Mouse (Mus musculus): ENCODE measurements at regions not wholly inside any gene's neighbourhood (a gene's known extent, or its start where the extent isn't known, plus 50 kb on each side); places are given as distances from the start of the nearest gene placed in this dataset.
"Not testable (repeated sequence)": the region's sequence is repeated elsewhere in the genome, so short reads cannot be mapped to it uniquely, and the experiment has no call there.

DNA sequence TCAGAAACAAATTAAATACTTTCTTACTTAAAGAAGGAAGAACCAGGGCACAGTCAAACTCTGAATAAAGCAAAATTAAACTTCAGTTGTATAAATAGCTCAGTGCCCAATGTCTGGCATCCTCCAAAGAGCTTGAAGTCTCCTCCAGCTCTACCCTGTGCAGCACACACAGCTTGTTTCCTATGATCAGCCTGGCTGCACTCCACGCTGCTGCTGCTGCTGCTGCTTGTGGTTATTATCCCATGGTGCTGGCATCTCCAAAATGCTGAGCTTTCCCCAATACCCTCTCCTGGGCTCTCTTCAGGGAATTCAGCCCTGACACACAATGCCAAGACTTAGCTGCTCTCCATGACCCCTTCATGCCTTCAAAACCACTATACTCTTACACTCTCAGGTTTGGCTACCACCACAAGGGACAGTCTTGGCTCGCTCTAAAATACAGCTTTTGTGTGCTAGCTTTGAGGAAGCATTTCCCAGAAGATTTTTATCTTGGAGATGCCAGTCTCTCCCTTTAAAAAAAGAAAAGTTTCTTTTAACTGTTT lies 121.0 kb downstream of the Rab10 start:
- not testable (repeated sequence) for DNase-seq (ENCODE audit: low read depth in 3 of 3, low spot score in 3 of 3)

DNA sequence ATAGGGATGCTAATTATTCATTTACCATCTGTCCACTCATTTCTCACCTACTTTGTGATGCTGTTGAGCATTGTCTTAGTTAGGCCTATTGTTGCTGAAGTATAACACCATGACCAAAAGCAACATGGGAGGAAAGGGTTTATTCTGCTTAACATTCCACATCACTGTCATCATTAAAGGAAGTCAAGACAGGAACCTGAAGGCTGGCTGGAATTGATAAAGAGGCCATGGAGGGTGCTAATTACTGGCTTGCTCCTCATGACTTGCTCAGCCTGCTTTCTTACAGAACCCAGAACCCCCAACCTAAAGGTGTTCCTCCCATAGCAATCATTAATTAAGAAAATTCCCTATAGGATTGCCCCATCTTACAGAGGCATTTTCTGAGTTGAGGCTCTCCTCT lies 121.6 kb downstream of the Rab10 start:
- Histone ChIP-seq H3K36me3 (replicated peaks; ENCODE audit: control insufficient read depth, insufficient read depth, low read depth) (no peaks in the 10 kb centered on the region), H3K4me2 (ENCODE audit: low read depth) (no peak overlapping the region), H3K27me3 (ENCODE audit: control insufficient read depth, insufficient read depth, low read length) (no peaks in the 10 kb centered on the region), H3K4me3 (ENCODE audit: insufficient read depth in 1 of 2, low read depth in 2 of 2, low read length in 2 of 2) (no peak overlapping the region), H3K9ac (replicated peaks) (no peak overlapping the region), H3K9me3 (ENCODE audit: control insufficient read depth, low read length) (no peaks in the 10 kb centered on the region), H3K27ac (no peak overlapping the region), H3K4me1 (replicated peaks; ENCODE audit: control insufficient read depth in 2 of 2, insufficient read depth in 2 of 2, low read length in 1 of 2) (no peaks in the 10 kb centered on the region)
- TF ChIP-seq EP300 (IDR thresholded peaks at IDR 0.05; ENCODE audit: low read depth), result no peak
- TF ChIP-seq CTCF (IDR thresholded peaks at IDR 0.05; ENCODE audit: low read depth), result no peak
- ATAC-seq (ENCODE audit: insufficient read depth), result no peak
- no peak for DNase-seq (ENCODE audit: low read depth in 3 of 3, low spot score in 3 of 3)

More for the DNA sequence above, 121.0 kb downstream of the Rab10 start:
- not testable (repeated sequence) for H3K36me3 ChIP-seq (replicated peaks; ENCODE audit: control insufficient read depth, insufficient read depth, low read depth); H3K9ac ChIP-seq (replicated peaks); H3K9me3 ChIP-seq (ENCODE audit: control insufficient read depth, low read length); H3K27me3 ChIP-seq (ENCODE audit: control insufficient read depth, insufficient read depth, low read length); H3K27ac ChIP-seq; H3K4me3 ChIP-seq (ENCODE audit: insufficient read depth in 1 of 2, low read depth in 2 of 2, low read length in 2 of 2); H3K4me1 ChIP-seq (replicated peaks; ENCODE audit: control insufficient read depth in 2 of 2, insufficient read depth in 2 of 2, low read length in 1 of 2); H3K4me2 ChIP-seq (ENCODE audit: low read depth); ATAC-seq (ENCODE audit: insufficient read depth)
- WGBS (ENCODE audit: insufficient replicate concordance), result 46% methylated on average over 2 of the region's 2 CpGs

DNA sequence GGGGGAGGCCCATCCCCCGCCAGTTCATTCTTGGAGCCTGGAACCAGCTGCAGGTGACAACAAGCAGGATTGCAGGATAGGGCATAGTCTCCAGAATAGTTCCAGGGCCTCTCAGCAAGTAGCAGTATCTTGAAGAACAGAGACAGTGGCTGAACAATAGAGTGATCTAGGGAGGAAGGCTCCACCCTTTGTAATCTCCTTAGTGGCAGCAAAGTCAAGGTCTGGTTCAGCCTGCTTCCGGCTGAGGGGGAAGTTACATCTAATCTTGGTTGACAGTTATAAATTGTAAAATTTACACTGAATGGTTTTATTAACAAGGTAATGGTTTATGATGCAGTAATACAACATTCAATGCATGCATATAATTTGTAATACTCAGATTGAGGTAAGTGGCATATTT lies 136.4 kb downstream of the Rab10 start:
- no peak for ATAC-seq (ENCODE audit: insufficient read depth)
- Histone ChIP-seq H3K9ac (replicated peaks) (no peak overlapping the region), H3K9me3 (ENCODE audit: control insufficient read depth, low read length) (no peaks in the 10 kb centered on the region), H3K4me2 (ENCODE audit: low read depth) (no peak overlapping the region), H3K27ac (no peak overlapping the region), H3K4me1 (replicated peaks; ENCODE audit: control insufficient read depth in 2 of 2, insufficient read depth in 2 of 2, low read length in 1 of 2) (no peaks in the 10 kb centered on the region), H3K4me3 (ENCODE audit: insufficient read depth in 1 of 2, low read depth in 2 of 2, low read length in 2 of 2) (no peak overlapping the region), H3K27me3 (ENCODE audit: control insufficient read depth, insufficient read depth, low read length) (no peaks in the 10 kb centered on the region), H3K36me3 (replicated peaks; ENCODE audit: control insufficient read depth, insufficient read depth, low read depth) (no peaks in the 10 kb centered on the region)
- TF ChIP-seq EP300 (IDR thresholded peaks at IDR 0.05; ENCODE audit: low read depth) (no peak), CTCF (IDR thresholded peaks at IDR 0.05; ENCODE audit: low read depth) (no peak)
- 32% methylated on average over 2 of the region's 2 CpGs for whole genome bisulfite sequencing (ENCODE audit: insufficient replicate concordance)
- DNase-seq (ENCODE audit: low read depth in 3 of 3, low spot score in 3 of 3), result no peak

DNA sequence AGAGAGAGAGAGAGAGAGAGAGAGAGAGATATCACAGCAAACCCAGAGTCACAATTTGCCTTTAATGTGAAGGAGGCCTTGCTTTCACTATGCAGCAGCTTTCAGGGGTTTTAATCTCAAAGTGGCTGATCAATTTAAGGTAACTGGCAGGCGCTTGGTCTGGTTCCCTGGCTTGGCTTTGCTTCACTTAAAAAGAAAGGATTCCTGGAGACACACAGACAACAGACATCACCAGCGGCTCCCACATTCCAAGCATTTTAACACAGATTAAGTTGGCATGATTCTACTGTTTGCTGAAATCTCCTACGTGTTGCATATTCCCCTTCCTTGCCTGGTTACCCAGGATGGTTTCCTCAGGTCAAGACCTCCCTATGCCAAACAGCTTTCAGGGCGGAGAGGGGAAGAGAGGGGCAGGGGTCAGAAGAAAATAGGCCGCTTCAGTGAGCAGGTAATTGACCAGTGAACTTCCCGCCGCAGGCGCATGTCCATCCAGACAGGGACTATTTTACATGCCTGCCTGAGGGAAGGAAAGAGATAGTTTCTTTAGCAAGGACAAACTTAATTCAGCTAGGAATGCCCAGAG lies 140.0 kb downstream of the Rab10 start:
- not testable (repeated sequence) for DNase-seq (ENCODE audit: low read depth in 3 of 3, low spot score in 3 of 3); H3K27ac ChIP-seq; H3K4me2 ChIP-seq (ENCODE audit: low read depth); H3K4me1 ChIP-seq (replicated peaks; ENCODE audit: control insufficient read depth in 2 of 2, insufficient read depth in 2 of 2, low read length in 1 of 2); H3K9ac ChIP-seq (replicated peaks); ATAC-seq (ENCODE audit: insufficient read depth); H3K9me3 ChIP-seq (ENCODE audit: control insufficient read depth, low read length); H3K27me3 ChIP-seq (ENCODE audit: control insufficient read depth, insufficient read depth, low read length); H3K4me3 ChIP-seq (ENCODE audit: insufficient read depth in 1 of 2, low read depth in 2 of 2, low read length in 2 of 2); H3K36me3 ChIP-seq (replicated peaks; ENCODE audit: control insufficient read depth, insufficient read depth, low read depth)
- 56% methylated on average over 8 of the region's 8 CpGs for WGBS (ENCODE audit: insufficient replicate concordance)

DNA sequence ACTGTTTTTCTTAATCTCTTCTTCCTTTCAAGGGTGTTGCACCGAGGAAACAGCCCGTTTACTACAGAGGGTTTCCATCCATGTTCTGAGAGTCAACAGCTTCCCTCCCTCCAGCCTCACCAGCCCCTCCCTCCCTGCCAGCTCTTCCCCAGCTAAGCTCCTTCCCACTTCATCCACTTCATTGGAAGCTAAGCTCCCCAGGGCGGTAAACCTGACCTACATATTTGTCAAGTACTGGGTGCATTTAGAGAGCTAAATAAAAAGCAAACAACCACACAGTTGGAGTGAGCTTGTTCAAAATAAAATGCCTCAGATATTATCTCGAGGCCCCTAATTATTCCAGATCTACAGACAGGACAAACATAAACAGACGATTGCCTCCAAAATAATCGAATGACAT lies 148.1 kb downstream of the Rab10 start:
- H3K36me3 ChIP-seq (replicated peaks; ENCODE audit: control insufficient read depth, insufficient read depth, low read depth); H3K27ac ChIP-seq; DNase-seq (ENCODE audit: low read depth in 3 of 3, low spot score in 3 of 3); H3K9ac ChIP-seq (replicated peaks); H3K9me3 ChIP-seq (ENCODE audit: control insufficient read depth, low read length); H3K27me3 ChIP-seq (ENCODE audit: control insufficient read depth, insufficient read depth, low read length); H3K4me1 ChIP-seq (replicated peaks; ENCODE audit: control insufficient read depth in 2 of 2, insufficient read depth in 2 of 2, low read length in 1 of 2); H3K4me3 ChIP-seq (ENCODE audit: insufficient read depth in 1 of 2, low read depth in 2 of 2, low read length in 2 of 2); ATAC-seq (ENCODE audit: insufficient read depth); H3K4me2 ChIP-seq (ENCODE audit: low read depth): not testable (repeated sequence)
- 54% methylated on average over 6 of the region's 6 CpGs for WGBS (ENCODE audit: insufficient replicate concordance)

DNA sequence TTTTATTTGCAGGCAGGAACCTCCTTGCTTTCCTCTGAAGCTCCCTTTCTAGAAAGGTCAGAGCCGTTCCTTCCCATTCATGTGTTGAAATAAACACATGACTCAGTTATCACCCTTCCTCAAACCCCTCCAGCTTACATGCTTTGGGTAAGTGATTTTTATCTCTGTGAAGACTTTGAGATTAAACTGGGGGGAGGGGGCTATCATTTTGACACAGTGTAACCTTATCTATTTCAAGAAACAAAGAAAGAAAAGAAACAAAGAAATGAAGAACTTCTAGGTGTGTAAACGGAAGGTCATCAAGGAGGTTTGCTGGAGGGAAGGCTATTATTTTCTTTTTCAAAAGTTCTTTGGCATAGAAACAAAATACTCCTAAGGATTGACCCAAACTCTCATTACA lies 151.0 kb downstream of the Rab10 start:
- H3K27me3 ChIP-seq (ENCODE audit: control insufficient read depth, insufficient read depth, low read length); H3K4me2 ChIP-seq (ENCODE audit: low read depth); ATAC-seq (ENCODE audit: insufficient read depth); H3K36me3 ChIP-seq (replicated peaks; ENCODE audit: control insufficient read depth, insufficient read depth, low read depth); H3K27ac ChIP-seq; H3K4me1 ChIP-seq (replicated peaks; ENCODE audit: control insufficient read depth in 2 of 2, insufficient read depth in 2 of 2, low read length in 1 of 2); DNase-seq (ENCODE audit: low read depth in 3 of 3, low spot score in 3 of 3); H3K9me3 ChIP-seq (ENCODE audit: control insufficient read depth, low read length); H3K9ac ChIP-seq (replicated peaks); H3K4me3 ChIP-seq (ENCODE audit: insufficient read depth in 1 of 2, low read depth in 2 of 2, low read length in 2 of 2): not testable (repeated sequence)
- WGBS (ENCODE audit: insufficient replicate concordance), result 31% methylated on average over 2 of the region's 2 CpGs

DNA sequence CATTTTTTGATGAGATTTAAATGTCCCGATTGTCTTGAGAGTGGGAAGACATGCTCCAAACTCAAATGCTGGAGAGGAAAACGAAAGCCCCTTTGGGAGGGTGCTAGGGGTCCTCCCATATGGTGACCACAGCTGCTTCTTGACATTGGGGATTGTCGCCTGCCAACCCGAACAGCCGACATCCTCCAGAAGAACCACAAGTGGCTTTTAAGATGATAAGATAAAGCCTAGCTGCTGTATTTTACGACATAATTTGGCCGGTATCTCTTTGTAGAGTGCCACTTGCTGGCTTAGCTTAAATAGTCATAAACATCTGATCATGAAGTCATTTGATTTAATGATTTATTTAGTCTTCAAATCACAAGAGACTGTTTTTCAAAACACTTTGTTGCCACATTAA lies 156.1 kb downstream of the Rab10 start:
- H3K27ac ChIP-seq; H3K4me1 ChIP-seq (replicated peaks; ENCODE audit: control insufficient read depth in 2 of 2, insufficient read depth in 2 of 2, low read length in 1 of 2); H3K9me3 ChIP-seq (ENCODE audit: control insufficient read depth, low read length); H3K9ac ChIP-seq (replicated peaks); ATAC-seq (ENCODE audit: insufficient read depth); H3K4me2 ChIP-seq (ENCODE audit: low read depth); DNase-seq (ENCODE audit: low read depth in 3 of 3, low spot score in 3 of 3); H3K4me3 ChIP-seq (ENCODE audit: insufficient read depth in 1 of 2, low read depth in 2 of 2, low read length in 2 of 2); H3K27me3 ChIP-seq (ENCODE audit: control insufficient read depth, insufficient read depth, low read length); H3K36me3 ChIP-seq (replicated peaks; ENCODE audit: control insufficient read depth, insufficient read depth, low read depth): not testable (repeated sequence)
- 15% methylated on average over 5 of the region's 7 CpGs for WGBS (ENCODE audit: insufficient replicate concordance)

DNA sequence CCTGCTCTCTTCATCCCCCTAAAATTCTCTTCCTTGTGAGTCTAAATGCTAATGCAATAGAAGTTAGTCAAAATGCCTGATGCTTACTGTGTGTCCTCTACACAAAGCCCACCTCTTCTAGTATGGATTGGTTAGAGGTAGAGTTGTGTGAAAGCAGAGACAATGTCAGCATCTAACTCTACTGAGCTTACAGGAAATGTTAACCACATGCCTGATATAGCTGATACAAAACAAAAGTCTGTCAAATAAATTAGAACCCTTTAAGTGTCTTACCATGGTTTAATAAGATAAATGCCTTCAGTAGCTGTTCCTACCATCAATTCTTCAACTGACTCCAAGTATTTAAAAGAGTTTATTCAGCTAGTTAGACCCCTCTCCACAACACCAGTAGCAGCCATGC lies 177.2 kb downstream of the Rab10 start:
- not testable (repeated sequence) for H3K4me3 ChIP-seq (ENCODE audit: insufficient read depth in 1 of 2, low read depth in 2 of 2, low read length in 2 of 2); H3K4me1 ChIP-seq (replicated peaks; ENCODE audit: control insufficient read depth in 2 of 2, insufficient read depth in 2 of 2, low read length in 1 of 2); DNase-seq (ENCODE audit: low read depth in 3 of 3, low spot score in 3 of 3); H3K9ac ChIP-seq (replicated peaks); H3K4me2 ChIP-seq (ENCODE audit: low read depth); H3K9me3 ChIP-seq (ENCODE audit: control insufficient read depth, low read length); H3K27me3 ChIP-seq (ENCODE audit: control insufficient read depth, insufficient read depth, low read length); H3K36me3 ChIP-seq (replicated peaks; ENCODE audit: control insufficient read depth, insufficient read depth, low read depth); ATAC-seq (ENCODE audit: insufficient read depth); H3K27ac ChIP-seq
